Mouse (Mus musculus): ENCODE results near the gene Slc6a16. TPM values are rescaled to one million over a fixed set of nuclear protein-coding genes. Genes with fewer than 3 reads are reported as not detected.

The Slc6a16 gene
- polyA plus RNA-seq, 1 experiment from 2014 or later, result 2.0 TPM

DNA sequence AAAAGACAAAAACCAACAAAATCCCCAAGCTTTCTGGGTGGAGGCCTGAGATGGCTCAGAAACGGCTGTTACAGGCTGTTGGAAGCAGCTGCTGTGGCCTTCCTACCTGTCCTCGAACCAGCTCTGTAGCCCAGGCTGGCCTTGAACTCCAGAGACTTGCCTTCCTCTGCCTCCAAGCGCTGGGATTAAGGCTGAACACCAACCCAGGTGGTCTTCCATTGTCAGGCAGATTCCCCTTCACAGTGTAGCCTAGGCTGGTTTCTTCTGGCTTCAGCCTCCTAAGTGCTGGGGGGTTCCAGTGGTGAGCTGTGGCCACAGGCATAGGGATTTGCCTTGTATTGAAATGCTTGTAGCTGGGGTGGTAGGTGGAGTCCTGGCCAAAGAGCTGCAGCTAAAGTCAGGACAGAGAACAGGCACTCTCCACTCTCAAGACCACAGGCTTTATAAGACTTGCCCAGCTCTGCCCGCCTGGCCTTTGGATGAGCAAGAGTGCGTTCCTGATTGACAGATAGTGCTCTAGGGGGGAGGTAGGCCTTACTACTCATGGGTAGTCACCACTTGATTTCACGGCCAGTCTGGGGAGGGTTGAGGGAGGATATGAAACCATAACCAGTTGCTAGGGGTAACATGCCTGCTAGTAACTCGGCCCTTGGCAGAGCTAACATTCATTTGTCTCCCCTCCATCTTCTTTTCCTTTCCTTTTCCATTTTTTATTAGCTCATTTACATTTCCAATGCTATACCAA is 11.3 kb upstream of the Slc6a16 start:
- no peak for ATAC-seq
- H3K36me3 ChIP-seq (ENCODE audit: control insufficient read depth, insufficient read depth, low read length), result no peaks in the 10 kb centered on the region; the same call in 1 of the 2 replicates

GRCm38 (mm10) chr7:45231192-45231591 is 9.7 kb upstream of the Slc6a16 start:
- no peak overlapping the region for H3K27ac ChIP-seq (ENCODE audit: low read depth, low read length)
- no peak overlapping the region for H3K4me3 ChIP-seq (ENCODE audit: low read length)
- peaks cover 8% of the 10 kb centered on the region for H3K4me1 ChIP-seq (ENCODE audit: control insufficient read depth, insufficient read depth, low read depth, low read length)
- no peaks in the 10 kb centered on the region for H3K9me3 ChIP-seq (ENCODE audit: control insufficient read depth, low read length)
- 85% methylated on average over 12 of the region's 12 CpGs for WGBS
- no peaks in the 10 kb centered on the region; the same call in 1 of the 2 replicates for H3K36me3 ChIP-seq (ENCODE audit: control insufficient read depth, insufficient read depth, low read length)
- peaks cover 2% of the 10 kb centered on the region; the same call in 1 of the 2 replicates for H3K27me3 ChIP-seq (replicated peaks; ENCODE audit: control insufficient read depth, insufficient read depth, low read length)
- H3K4me2 ChIP-seq (ENCODE audit: low read length), result no peak overlapping the region
- ATAC-seq, result no peak
- no peak overlapping the region for H3K9ac ChIP-seq (ENCODE audit: low read depth, low read length)

More for the DNA sequence above, 11.3 kb upstream of the Slc6a16 start:
- H3K4me2 ChIP-seq (ENCODE audit: low read length), result no peak overlapping the region
- WGBS, result 87% methylated on average over 7 of the region's 7 CpGs
- H3K9me3 ChIP-seq (ENCODE audit: control insufficient read depth, low read length), result no peaks in the 10 kb centered on the region
- no peaks in the 10 kb centered on the region for H3K27me3 ChIP-seq (replicated peaks; ENCODE audit: control insufficient read depth, insufficient read depth, low read length)
- H3K4me1 ChIP-seq (ENCODE audit: control insufficient read depth, insufficient read depth, low read depth, low read length), result peaks cover 8% of the 10 kb centered on the region
- H3K27ac ChIP-seq (ENCODE audit: low read depth, low read length), result no peak overlapping the region
- H3K4me3 ChIP-seq (ENCODE audit: low read length), result no peak overlapping the region
- no peak overlapping the region for H3K9ac ChIP-seq (ENCODE audit: low read depth, low read length)

DNA sequence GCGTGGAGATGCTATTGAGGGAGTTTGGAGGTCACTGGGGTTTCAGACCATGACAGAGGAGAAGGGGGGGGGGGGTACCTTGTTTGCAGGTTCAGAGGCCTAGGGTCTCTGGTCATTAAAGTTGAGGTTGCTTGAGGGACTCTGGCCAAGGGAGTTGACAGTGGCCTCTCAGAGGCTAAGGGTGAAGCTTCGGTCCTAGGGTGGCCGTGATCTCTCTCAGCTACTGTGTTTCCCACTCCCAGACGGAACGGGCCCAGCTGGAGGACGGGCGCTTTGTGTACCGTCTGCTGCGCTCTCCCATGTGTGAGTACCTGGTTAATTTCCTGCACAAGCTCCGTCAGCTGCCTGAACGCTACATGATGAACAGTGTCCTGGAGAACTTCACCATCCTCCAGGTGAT is 8.9 kb upstream of the Slc6a16 start:
- no peak overlapping the region for H3K4me2 ChIP-seq (ENCODE audit: low read length)
- H3K9me3 ChIP-seq (ENCODE audit: control insufficient read depth, low read length), result no peaks in the 10 kb centered on the region
- ATAC-seq, result no peak
- 85% methylated on average over 11 of the region's 11 CpGs for WGBS
- no peak overlapping the region for H3K9ac ChIP-seq (ENCODE audit: low read depth, low read length)
- peaks cover 2% of the 10 kb centered on the region; the same call in 1 of the 2 replicates for H3K27me3 ChIP-seq (replicated peaks; ENCODE audit: control insufficient read depth, insufficient read depth, low read length)
- no peak overlapping the region for H3K27ac ChIP-seq (ENCODE audit: low read depth, low read length)
- H3K4me3 ChIP-seq (ENCODE audit: low read length), result no peak overlapping the region
- no peaks in the 10 kb centered on the region; the same call in 1 of the 2 replicates for H3K36me3 ChIP-seq (ENCODE audit: control insufficient read depth, insufficient read depth, low read length)
- peaks cover 8% of the 10 kb centered on the region for H3K4me1 ChIP-seq (ENCODE audit: control insufficient read depth, insufficient read depth, low read depth, low read length)

GRCm38 (mm10) chr7:45232716-45233465 is 8.0 kb upstream of the Slc6a16 start:
- H3K9me3 ChIP-seq (ENCODE audit: control insufficient read depth, low read length), result no peaks in the 10 kb centered on the region
- H3K4me2 ChIP-seq (ENCODE audit: low read length), result no peak overlapping the region
- H3K36me3 ChIP-seq (ENCODE audit: control insufficient read depth, insufficient read depth, low read length), result no peaks in the 10 kb centered on the region
- no peak overlapping the region for H3K27ac ChIP-seq (ENCODE audit: low read depth, low read length)
- H3K4me3 ChIP-seq (ENCODE audit: low read length), result no peak overlapping the region
- H3K27me3 ChIP-seq (replicated peaks; ENCODE audit: control insufficient read depth, insufficient read depth, low read length), result peaks cover 2% of the 10 kb centered on the region; the same call in 1 of the 2 replicates
- ATAC-seq, result no peak
- peaks cover 8% of the 10 kb centered on the region for H3K4me1 ChIP-seq (ENCODE audit: control insufficient read depth, insufficient read depth, low read depth, low read length)
- no peak overlapping the region for H3K9ac ChIP-seq (ENCODE audit: low read depth, low read length)
- 75% methylated on average over 13 of the region's 13 CpGs for WGBS

DNA sequence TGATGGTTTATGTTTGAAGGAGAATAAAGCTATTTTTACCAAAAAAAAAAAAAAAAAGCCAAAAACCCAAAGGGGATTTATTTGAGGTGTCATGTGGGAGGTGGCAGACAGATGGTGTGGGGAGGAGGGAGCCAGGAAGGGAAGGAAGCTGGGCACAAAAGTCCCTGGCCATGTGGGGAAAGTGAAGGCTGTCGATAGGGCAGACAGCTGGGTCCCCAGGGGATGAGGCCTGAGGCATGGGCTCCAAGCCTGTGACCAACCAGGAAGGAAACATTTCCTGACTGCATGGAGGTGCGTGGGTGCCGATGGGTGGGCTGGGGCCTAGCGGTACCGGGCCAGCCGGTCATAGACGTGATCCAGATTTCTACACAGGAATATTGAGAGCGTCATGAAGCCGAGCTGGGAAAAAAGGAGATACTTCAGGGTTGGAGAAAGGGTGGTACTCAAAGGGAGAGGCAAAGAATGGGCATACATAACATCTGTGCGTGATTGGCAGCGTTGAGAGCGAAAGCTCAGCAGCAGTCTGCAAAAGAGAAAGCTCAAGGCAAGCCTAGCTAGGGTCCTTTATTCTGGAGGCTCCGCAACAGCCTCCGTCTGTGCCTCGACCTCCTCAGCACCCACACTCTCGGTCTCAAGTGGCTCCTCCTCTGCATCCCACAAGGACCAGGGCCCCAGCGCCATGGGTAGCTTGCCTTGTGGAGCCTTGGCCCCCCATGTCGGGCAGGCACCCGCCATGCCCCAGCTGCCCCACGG is 7.1 kb upstream of the Slc6a16 start:
- H3K9ac ChIP-seq (ENCODE audit: low read depth, low read length), result peak overlapping the region; percentile 43
- WGBS, result 26% methylated on average over 20 of the region's 20 CpGs

GRCm38 (mm10) chr7:45234333-45234841 is 6.5 kb upstream of the Slc6a16 start:
- Histone ChIP-seq H3K27ac (ENCODE audit: low read depth, low read length) (no peak overlapping the region), H3K36me3 (ENCODE audit: control insufficient read depth, insufficient read depth, low read length) (no peaks in the 10 kb centered on the region), H3K4me3 (ENCODE audit: low read length) (no peak overlapping the region), H3K4me1 (ENCODE audit: control insufficient read depth, insufficient read depth, low read depth, low read length) (peaks cover 8% of the 10 kb centered on the region), H3K9me3 (ENCODE audit: control insufficient read depth, low read length) (no peaks in the 10 kb centered on the region), H3K4me2 (ENCODE audit: low read length) (peak overlapping the region; percentile 10; the same call in 1 of the 2 replicates), H3K27me3 (replicated peaks; ENCODE audit: control insufficient read depth, insufficient read depth, low read length) (peaks cover 5% of the 10 kb centered on the region), H3K9ac (ENCODE audit: low read depth, low read length) (peak overlapping the region; percentile 43)
- WGBS, result 8% methylated on average over 29 of the region's 29 CpGs
- ATAC-seq, result 0 out of 2 replicates have a peak, but pooled peaks have one; percentile 17

More for the DNA sequence above, 7.1 kb upstream of the Slc6a16 start:
- Histone ChIP-seq H3K4me2 (ENCODE audit: low read length) (peak overlapping the region; percentile 10; the same call in 1 of the 2 replicates), H3K9me3 (ENCODE audit: control insufficient read depth, low read length) (no peaks in the 10 kb centered on the region), H3K4me1 (ENCODE audit: control insufficient read depth, insufficient read depth, low read depth, low read length) (peaks cover 8% of the 10 kb centered on the region), H3K27ac (ENCODE audit: low read depth, low read length) (no peak overlapping the region), H3K4me3 (ENCODE audit: low read length) (no peak overlapping the region), H3K36me3 (ENCODE audit: control insufficient read depth, insufficient read depth, low read length) (no peaks in the 10 kb centered on the region), H3K27me3 (replicated peaks; ENCODE audit: control insufficient read depth, insufficient read depth, low read length) (peaks cover 2% of the 10 kb centered on the region; the same call in 1 of the 2 replicates)
- no peak for ATAC-seq

DNA sequence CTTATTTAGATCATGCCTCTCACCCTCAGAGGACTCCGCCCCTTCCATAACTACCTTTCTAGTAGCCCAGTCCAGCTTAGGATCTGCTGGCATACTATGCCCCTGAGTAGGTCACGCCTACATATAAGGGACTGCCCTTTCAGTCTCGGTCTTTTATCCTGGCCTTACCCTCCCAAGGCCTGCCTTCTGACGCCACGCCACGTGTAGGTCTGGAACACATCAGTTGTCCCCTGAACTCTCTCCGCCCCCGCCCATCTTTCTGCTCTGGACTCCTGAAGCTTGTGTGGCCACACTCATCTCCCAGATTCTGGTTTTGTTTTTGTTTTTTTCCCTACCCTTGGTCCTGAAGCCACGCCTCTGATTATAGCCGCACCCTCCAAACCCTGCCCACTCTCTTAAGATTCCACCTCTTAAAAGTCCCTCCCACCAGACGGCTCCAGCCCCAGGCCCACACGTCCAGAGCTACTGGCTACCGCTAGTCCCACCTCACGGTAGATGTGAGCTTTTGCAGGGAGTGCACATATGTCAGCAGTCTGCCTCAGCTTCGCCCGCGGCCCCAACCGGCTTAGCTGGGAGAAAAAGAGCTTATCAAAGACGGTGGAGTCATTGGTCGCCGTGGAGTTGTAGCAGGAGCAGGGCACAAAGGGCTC is 5.8 kb upstream of the Slc6a16 start:
- no peaks in the 10 kb centered on the region for H3K9me3 ChIP-seq (ENCODE audit: control insufficient read depth, low read length)
- H3K27me3 ChIP-seq (replicated peaks; ENCODE audit: control insufficient read depth, insufficient read depth, low read length), result peaks cover 5% of the 10 kb centered on the region
- no peak overlapping the region for H3K9ac ChIP-seq (ENCODE audit: low read depth, low read length)
- peaks cover 8% of the 10 kb centered on the region for H3K4me1 ChIP-seq (ENCODE audit: control insufficient read depth, insufficient read depth, low read depth, low read length)
- WGBS, result 7% methylated on average over 21 of the region's 21 CpGs
- no peaks in the 10 kb centered on the region for H3K36me3 ChIP-seq (ENCODE audit: control insufficient read depth, insufficient read depth, low read length)
- ATAC-seq, result peak; percentile 58
- no peak overlapping the region for H3K27ac ChIP-seq (ENCODE audit: low read depth, low read length)
- peak overlapping the region; percentile 34 for H3K4me2 ChIP-seq (ENCODE audit: low read length)
- no peak overlapping the region for H3K4me3 ChIP-seq (ENCODE audit: low read length)

DNA sequence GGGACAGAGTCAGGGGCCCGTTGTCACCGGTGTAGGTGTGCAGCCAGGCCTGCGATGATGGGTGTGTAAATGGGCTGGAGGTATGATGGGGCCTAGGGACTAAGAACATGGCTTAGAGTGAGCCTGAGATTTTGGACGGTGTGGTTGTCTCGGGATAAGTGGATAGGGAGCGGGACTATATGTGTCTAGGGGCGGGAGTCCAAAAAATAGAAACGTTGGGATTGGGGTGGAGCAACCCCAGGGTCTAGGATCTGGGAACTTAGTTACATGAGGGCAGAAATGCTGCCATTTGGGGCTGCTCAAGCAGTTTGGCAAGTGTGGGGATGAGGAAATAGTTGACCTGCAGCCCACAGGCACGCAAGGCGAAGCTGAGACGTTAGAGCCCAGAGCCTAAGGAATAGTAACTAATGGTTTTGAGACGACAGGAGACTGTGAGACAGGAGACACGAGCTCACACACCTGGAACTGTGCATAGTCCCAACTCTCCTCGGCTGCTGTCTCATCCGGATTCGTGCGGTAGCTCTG is 5.2 kb upstream of the Slc6a16 start:
- no peak for ATAC-seq
- H3K9ac ChIP-seq (ENCODE audit: low read depth, low read length), result no peak overlapping the region

More for the DNA sequence above, 5.2 kb upstream of the Slc6a16 start:
- Histone ChIP-seq H3K4me2 (ENCODE audit: low read length) (peak overlapping the region; percentile 34; the same call in 1 of the 2 replicates), H3K4me1 (ENCODE audit: control insufficient read depth, insufficient read depth, low read depth, low read length) (peaks cover 10% of the 10 kb centered on the region), H3K27ac (ENCODE audit: low read depth, low read length) (no peak overlapping the region), H3K36me3 (ENCODE audit: control insufficient read depth, insufficient read depth, low read length) (no peaks in the 10 kb centered on the region), H3K27me3 (replicated peaks; ENCODE audit: control insufficient read depth, insufficient read depth, low read length) (peaks cover 5% of the 10 kb centered on the region), H3K4me3 (ENCODE audit: low read length) (no peak overlapping the region), H3K9me3 (ENCODE audit: control insufficient read depth, low read length) (no peaks in the 10 kb centered on the region)
- 35% methylated on average over 17 of the region's 17 CpGs for WGBS

Measured in hindbrain, embryonic 16.5 days (tissue).